Mouse (Mus musculus) megakaryocyte progenitor cell, adult 5-6 weeks (primary cell): ENCODE measurements around the gene Cpd. TPM values are rescaled to one million over a fixed set of nuclear protein-coding genes. Genes with fewer than 3 reads are reported as not detected.
A peak's percentile ranks its signal among the peaks of the same experiment; 100 is the strongest.

Experiments
- ATAC-seq: replicated peaks from 2 replicates; pipeline ENCODE4 v1.8.0; 2016; ENCODE audit warnings: mild to moderate bottlenecking, moderate TSS enrichment, inconsistent platforms; ENCODE audit not compliant: poor library complexity
- total RNA-seq, 2 experiments: library from RNA; stranded (forward) in 1 of 2; stranded (reverse) in 1 of 2; fragments of 157-497, 149-512 nt in 1 of 2; fragments of 200-1000 nt in 1 of 2; gene quantifications; 2 replicates each; pipeline versions ENCODE4 v1.2.3 to v1.2.4; 2015 to 2017

The Cpd gene
- total RNA-seq, 2 experiments from 2014 or later: 18.9 to 28.3 TPM

GRCm38 (mm10) chr11:76797236-76797635, 49.6 kb downstream of the Cpd start:
- no peak for ATAC-seq

DNA sequence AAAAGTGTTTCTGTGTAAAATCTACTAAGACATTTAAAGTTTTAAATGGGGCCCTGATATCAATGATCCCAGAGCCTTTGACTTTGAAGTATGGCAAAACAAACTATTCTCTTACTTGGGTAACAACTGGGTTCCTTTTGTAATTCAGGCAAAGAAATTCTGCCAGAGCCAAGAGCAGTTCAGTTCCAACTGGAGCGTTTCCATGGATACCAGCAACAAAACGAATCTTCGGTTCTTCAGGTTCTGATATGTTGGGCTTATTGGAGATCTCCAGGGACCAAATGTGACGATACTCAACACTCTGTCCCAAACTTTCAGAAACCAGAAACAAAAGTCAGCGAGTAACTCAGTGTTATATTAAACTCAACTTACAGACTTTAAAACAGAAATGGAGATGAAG, 51.5 kb downstream of the Cpd start:
- ATAC-seq: no peak

DNA sequence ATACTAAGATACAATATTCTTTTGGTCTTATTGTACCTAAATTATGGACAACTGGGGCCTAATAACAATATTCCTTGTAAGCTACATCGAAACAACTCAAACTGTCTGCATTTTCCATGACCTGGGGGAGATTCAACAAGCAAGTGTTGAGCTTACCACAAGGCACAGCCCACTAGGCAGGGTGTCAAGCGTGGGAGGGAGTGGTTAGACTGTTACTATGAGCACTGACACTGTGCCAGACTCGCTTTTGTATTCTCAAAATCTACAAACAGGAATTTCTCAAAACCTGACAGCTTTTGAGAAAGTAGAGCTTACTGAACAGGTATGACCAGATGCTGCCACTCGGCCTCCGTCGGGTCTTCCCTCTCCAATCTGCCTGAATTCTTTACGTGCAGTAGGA, 55.5 kb downstream of the Cpd start:
- no peak for ATAC-seq

GRCm38 (mm10) chr11:76789252-76789651, 57.6 kb downstream of the Cpd start:
- peak; percentile 65 for ATAC-seq

DNA sequence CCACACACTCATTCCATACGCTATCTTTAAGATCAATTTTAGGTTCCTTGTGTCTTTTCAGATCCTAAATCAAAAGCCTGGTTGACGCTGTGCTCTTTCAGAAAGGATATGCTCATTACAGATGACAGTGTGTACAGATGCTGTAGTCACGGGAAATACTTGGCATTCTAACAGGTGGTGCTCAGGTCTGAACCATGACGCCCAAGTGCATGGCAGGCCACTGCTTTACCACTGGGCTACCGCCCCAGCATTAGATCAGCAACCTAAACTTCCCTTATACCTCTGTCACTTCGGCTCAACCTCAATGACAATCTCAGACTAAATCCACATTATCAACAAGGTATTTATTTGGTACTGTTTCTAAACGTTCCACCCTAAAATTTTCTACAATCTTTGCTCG, 71.3 kb downstream of the Cpd start:
- no peak for ATAC-seq

GRCm38 (mm10) chr11:76773811-76774210, 73.0 kb downstream of the Cpd start:
- ATAC-seq: no peak

DNA sequence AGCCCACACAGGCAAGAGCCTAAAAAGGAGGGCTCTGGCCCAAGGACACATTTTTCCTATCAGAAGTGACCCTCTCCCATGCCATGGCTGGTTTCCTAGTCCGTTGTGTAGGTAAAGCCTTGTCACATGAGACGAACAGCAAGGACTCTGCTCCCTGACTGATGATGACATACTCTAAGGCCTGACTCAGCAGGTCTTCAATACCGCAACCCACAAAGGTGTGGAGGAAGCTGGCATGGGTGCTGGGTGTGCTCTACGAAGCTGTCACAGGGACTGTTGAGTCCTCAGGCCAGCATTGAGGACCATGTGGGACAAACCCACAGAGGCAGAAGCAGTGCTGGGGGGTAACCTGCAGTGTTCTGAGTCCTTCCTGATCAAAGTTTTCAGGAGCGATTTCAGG, 76.3 kb downstream of the Cpd start:
- ATAC-seq: no peak

DNA sequence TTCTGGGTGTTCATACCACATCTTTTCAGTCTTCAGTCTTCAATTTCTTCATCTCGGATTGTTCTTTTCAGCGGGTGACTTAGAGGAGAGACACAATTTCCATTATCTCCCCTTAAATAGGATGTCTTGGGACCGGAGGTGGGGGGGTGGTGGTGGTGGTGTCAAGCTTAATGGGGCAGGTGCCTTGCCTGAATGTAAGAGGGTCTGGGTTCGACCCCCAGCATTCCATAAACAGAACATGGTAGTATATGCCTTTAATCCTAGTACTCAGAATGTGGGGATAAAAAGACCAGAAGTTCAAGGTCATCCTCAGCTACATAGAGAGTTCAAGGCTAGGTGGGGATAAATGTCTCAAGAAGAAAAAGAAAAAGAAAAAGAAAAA, 83.1 kb downstream of the Cpd start:
- no peak for ATAC-seq

- ATAC-seq: peak; percentile 100
These were observed 83.6 kb downstream of the Cpd start, which contains the start of gene Gosr1 for GRCm38 (mm10) chr11:76763053-76763740. Gosr1 (minus strand) TSS chr11:76763579.

DNA sequence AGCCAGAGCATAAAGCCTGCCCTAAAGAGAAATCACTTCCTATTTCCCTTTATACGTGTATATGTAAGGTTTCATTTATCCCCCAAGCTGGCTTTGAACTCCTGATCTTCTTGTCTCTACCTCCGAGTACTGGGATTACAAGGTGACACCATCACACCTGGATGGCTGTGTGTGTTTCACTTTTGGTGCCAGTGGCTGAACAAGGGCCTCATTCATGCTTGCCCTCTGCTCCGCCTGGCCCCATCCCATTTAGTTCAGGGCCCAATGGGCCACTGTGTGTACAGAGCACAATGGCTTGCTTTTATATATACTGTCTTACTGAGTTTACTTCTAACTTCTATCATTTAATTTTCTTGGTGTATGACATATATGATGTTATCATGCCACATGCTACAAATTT, 94.5 kb downstream of the Cpd start:
- no peak for ATAC-seq

DNA sequence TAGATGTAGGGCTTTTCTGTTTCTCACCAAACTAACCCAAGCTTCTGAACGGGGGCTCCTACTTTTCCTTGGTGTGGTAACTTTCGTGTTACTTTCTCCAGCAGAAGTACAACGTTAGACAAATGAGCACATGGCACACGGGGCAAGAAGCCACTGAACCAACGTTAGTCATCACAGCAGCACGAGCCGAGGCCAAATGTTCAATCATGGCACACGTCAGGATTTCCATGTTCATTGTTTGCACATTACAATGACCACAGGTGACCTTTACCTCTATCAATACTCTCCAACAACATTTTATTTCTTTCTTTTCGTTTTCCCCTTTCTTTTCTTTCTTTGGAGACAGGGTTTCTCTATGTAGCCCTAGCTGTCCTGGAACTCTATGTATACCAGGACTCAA, 98.0 kb downstream of the Cpd start:
- no peak for ATAC-seq

- ATAC-seq: no peak
These were observed 100.9 kb downstream of the Cpd start for GRCm38 (mm10) chr11:76745921-76746320.

- no peak for ATAC-seq
These were observed 102.3 kb downstream of the Cpd start for GRCm38 (mm10) chr11:76744550-76744949.

DNA sequence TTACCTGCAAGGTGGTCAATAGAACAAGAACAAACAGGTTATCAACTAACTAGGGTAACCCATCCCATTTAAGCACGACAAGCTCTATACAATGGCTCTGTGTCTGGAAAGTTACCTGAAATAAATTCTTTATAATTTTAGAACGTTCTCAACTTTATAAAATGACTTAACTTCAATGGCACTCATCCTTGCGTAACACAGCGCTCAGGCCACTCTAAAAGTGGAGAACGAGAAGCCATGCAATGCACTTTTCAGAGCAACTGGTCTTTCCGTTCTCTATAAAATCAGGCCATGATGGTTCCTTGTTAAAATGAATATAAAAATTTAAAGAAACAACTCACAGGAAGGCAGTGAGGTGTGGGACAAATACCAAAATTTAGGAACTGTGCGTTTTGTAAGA, 104.3 kb downstream of the Cpd start:
- no peak for ATAC-seq

GRCm38 (mm10) chr11:76739125-76739524, 107.7 kb downstream of the Cpd start:
- ATAC-seq: 0 out of 2 replicates have a peak, but pooled peaks have one; percentile 46

GRCm38 (mm10) chr11:76735753-76736324, 111.0 kb downstream of the Cpd start:
- no peak for ATAC-seq

- ATAC-seq: no peak
These were observed 112.3 kb downstream of the Cpd start for GRCm38 (mm10) chr11:76734560-76734959.

GRCm38 (mm10) chr11:76730650-76731049, 116.2 kb downstream of the Cpd start:
- no peak for ATAC-seq

Other genes with a start within 250 kb of the Cpd start
- 25.2 and 32.5 TPM in 2 replicates for gene Abr, start 224.7 kb downstream of the Cpd start, total RNA-seq (2015)
- gene Abr, start 224.7 kb downstream of the Cpd start, total RNA-seq (2017): 45.9 and 49.7 TPM in 2 replicates
- gene Bhlha9, start 174.5 kb downstream of the Cpd start, total RNA-seq (2015): not detected in 2 replicates
- not detected in 2 replicates for gene Bhlha9, start 174.5 kb downstream of the Cpd start, total RNA-seq (2017)
- not detected in 2 replicates for gene Trarg1, start 167.2 kb downstream of the Cpd start, total RNA-seq (2015)
- gene Trarg1, start 167.2 kb downstream of the Cpd start, total RNA-seq (2017): not detected in 2 replicates
- 19.4 and 27.4 TPM in 2 replicates for gene Gosr1, start 83.4 kb downstream of the Cpd start, total RNA-seq (2015)
- 65.4 and 71.6 TPM in 2 replicates for gene Gosr1, start 83.4 kb downstream of the Cpd start, total RNA-seq (2017)
- gene Tmigd1, start 55.1 kb upstream of the Cpd start, total RNA-seq (2015): not detected in 2 replicates
- not detected in 2 replicates for gene Tmigd1, start 55.1 kb upstream of the Cpd start, total RNA-seq (2017)
- 63.5 and 71.3 TPM in 2 replicates for gene Blmh, start 77.8 kb upstream of the Cpd start, total RNA-seq (2015)
- gene Blmh, start 77.8 kb upstream of the Cpd start, total RNA-seq (2017): 196 and 216 TPM in 2 replicates
- gene Slc6a4, start 151.6 kb upstream of the Cpd start, total RNA-seq (2015): not detected in 2 replicates
- not detected in 2 replicates for gene Slc6a4, start 151.6 kb upstream of the Cpd start, total RNA-seq (2017)
- gene Nsrp1, start 231.4 kb upstream of the Cpd start, total RNA-seq (2015): 31.1 and 51.1 TPM in 2 replicates
- 17.7 and 26.8 TPM in 2 replicates for gene Nsrp1, start 231.4 kb upstream of the Cpd start, total RNA-seq (2017)